Mouse (Mus musculus) spleen, adult 2 months (tissue): ENCODE data around the gene Gpx5. TPM values are rescaled to one million over a fixed set of nuclear protein-coding genes. Genes with fewer than 3 reads are reported as not detected.
"Not testable (repeated sequence)": the region's sequence is repeated elsewhere in the genome, so short reads cannot be mapped to it uniquely, and the experiment has no call there.

Experiments
- DNase-seq, 2 experiments: peaks; one replicate each; pipeline versions ENCODE4 v3.0.0 to v3.0.0-alpha.2; 2012 to 2021; ENCODE audit warnings: low spot score in 2 of 2, low read depth in 1 of 2
- H3K27ac ChIP-seq: fragments of 200-500 bp; 2 replicates; pipeline ENCODE4 v1.5.1; 2012; ENCODE audit warnings: low read length, inconsistent platforms; ENCODE audit not compliant: insufficient read depth
- H3K27me3 ChIP-seq: fragments of 200-500 bp; 2 replicates; pipeline ENCODE4 v1.6.1; 2012; ENCODE audit warnings: mild to moderate bottlenecking, moderate library complexity, low read length, inconsistent platforms; ENCODE audit not compliant: control insufficient read depth, insufficient read depth
- H3K36me3 ChIP-seq: fragments of 200-500 bp; 2 replicates; pipeline ENCODE4 v1.6.1; 2012; ENCODE audit warnings: mild to moderate bottlenecking, low read length, inconsistent platforms; ENCODE audit not compliant: control insufficient read depth, insufficient read depth
- H3K4me1 ChIP-seq: fragments of 200-500 bp; 2 replicates; pipeline ENCODE4 v1.6.1; 2011; ENCODE audit warnings: inconsistent platforms; ENCODE audit not compliant: control insufficient read depth, insufficient read depth, insufficient read length
- H3K4me3 ChIP-seq: fragments of 200-500 bp; 2 replicates; pipeline ENCODE4 v1.5.1; 2011; ENCODE audit warnings: mild to moderate bottlenecking, inconsistent platforms; ENCODE audit not compliant: insufficient read depth, insufficient read length; ENCODE audit errors: extremely low read depth
- CTCF ChIP-seq: fragments of 200-500 bp; IDR thresholded peaks from 2 replicates; pipeline ENCODE4 v1.5.1; 2011; ENCODE audit warnings: mild to moderate bottlenecking, inconsistent platforms; ENCODE audit not compliant: insufficient read depth, insufficient read length, insufficient replicate concordance; ENCODE audit errors: extremely low read depth
- POLR2A ChIP-seq: fragments of 200-500 bp; IDR thresholded peaks from 2 replicates; pipeline ENCODE4 v1.6.1; 2011; ENCODE audit warnings: low read depth, low read length, inconsistent platforms
- WGBS: fragments of 180-500 bp; shearing (Covaris S2); methylation state at CpG from one replicate; pipeline ENCODE4 v1.1.7; 2018; 5-methylcytosine and 5-hydroxymethylcytosine counted together
- polyA plus RNA-seq: library from polyadenylated mRNA; depleted of rRNA; stranded (reverse); fragments of >200 nt; gene quantifications from 2 replicates; pipeline ENCODE4 v1.2.3, GENCODE M21; 2012

Gpx5 gene
- polyA plus RNA-seq, 1 experiment: not detected

GRCm38 (mm10) chr13:21249022-21249421, 43.5 kb downstream of the Gpx5 start:
- no peak overlapping the region for H3K4me3 ChIP-seq
- no peak overlapping the region for H3K27ac ChIP-seq
- no peaks in the 10 kb centered on the region for H3K4me1 ChIP-seq
- H3K27me3 ChIP-seq: no peaks in the 10 kb centered on the region
- TF ChIP-seq CTCF: no peak
- no peak for TF ChIP-seq POLR2A
- no peak for DNase-seq
- 51% methylated on average over 4 of the region's 4 CpGs for WGBS
- H3K36me3 ChIP-seq: no peaks in the 10 kb centered on the region

GRCm38 (mm10) chr13:21246276-21246675, 46.3 kb downstream of the Gpx5 start:
- 0 out of 2 replicates have a peak, but pooled peaks cover 1% of the 10 kb centered on the region for H3K27me3 ChIP-seq
- no peak overlapping the region for H3K4me3 ChIP-seq
- no peak overlapping the region for H3K27ac ChIP-seq
- DNase-seq: no peak
- H3K4me1 ChIP-seq: no peaks in the 10 kb centered on the region; the same call in 1 of the 2 replicates
- TF ChIP-seq CTCF (no peak), POLR2A (no peak)
- H3K36me3 ChIP-seq: no peaks in the 10 kb centered on the region
- WGBS: 80% methylated on average over 2 of the region's 2 CpGs

GRCm38 (mm10) chr13:21244967-21245366, 47.6 kb downstream of the Gpx5 start:
- not testable (repeated sequence) for H3K4me1 ChIP-seq, H3K4me3 ChIP-seq, H3K27ac ChIP-seq, DNase-seq, H3K36me3 ChIP-seq, H3K27me3 ChIP-seq
- WGBS: 63% methylated on average over 1 of the region's 1 CpGs

- TF ChIP-seq CTCF: no peak
- no peak for TF ChIP-seq POLR2A
- Histone ChIP-seq H3K4me1 (no peaks in the 10 kb centered on the region; the same call in 1 of the 2 replicates), H3K4me3 (no peak overlapping the region), H3K36me3 (no peaks in the 10 kb centered on the region), H3K27ac (no peak overlapping the region), H3K27me3 (0 out of 2 replicates have a peak, but pooled peaks cover 1% of the 10 kb centered on the region)
- DNase-seq: no peak
- WGBS: 70% methylated on average over 5 of the region's 5 CpGs
Observed at GRCm38 (mm10) chr13:21244089-21244488, 48.4 kb downstream of the Gpx5 start.

GRCm38 (mm10) chr13:21243196-21243595, 49.3 kb downstream of the Gpx5 start:
- no peaks in the 10 kb centered on the region for H3K36me3 ChIP-seq
- H3K4me3 ChIP-seq: no peak overlapping the region
- no peak for DNase-seq
- no peaks in the 10 kb centered on the region; the same call in 1 of the 2 replicates for H3K4me1 ChIP-seq
- WGBS: 20% methylated on average over 13 of the region's 13 CpGs
- H3K27me3 ChIP-seq: 0 out of 2 replicates have a peak, but pooled peaks cover 1% of the 10 kb centered on the region
- no peak overlapping the region for H3K27ac ChIP-seq
- no peak for TF ChIP-seq POLR2A
- TF ChIP-seq CTCF: no peak

- Histone ChIP-seq H3K36me3 (no peaks in the 10 kb centered on the region), H3K4me1 (no peaks in the 10 kb centered on the region; the same call in 1 of the 2 replicates), H3K27ac (no peak overlapping the region), H3K27me3 (0 out of 2 replicates have a peak, but pooled peaks cover 1% of the 10 kb centered on the region), H3K4me3 (no peak overlapping the region)
- TF ChIP-seq POLR2A (no peak), CTCF (no peak)
- 16% methylated on average over 16 of the region's 16 CpGs for WGBS
- DNase-seq: no peak
Observed at GRCm38 (mm10) chr13:21242408-21243125, 50.0 kb downstream of the Gpx5 start.

GRCm38 (mm10) chr13:21240788-21241187, 51.7 kb downstream of the Gpx5 start:
- Histone ChIP-seq H3K27me3 (0 out of 2 replicates have a peak, but pooled peaks cover 1% of the 10 kb centered on the region), H3K4me3 (no peak overlapping the region), H3K4me1 (no peaks in the 10 kb centered on the region; the same call in 1 of the 2 replicates), H3K36me3 (no peaks in the 10 kb centered on the region), H3K27ac (no peak overlapping the region)
- TF ChIP-seq POLR2A (no peak), CTCF (no peak)
- DNase-seq: no peak
- 61% methylated on average over 7 of the region's 7 CpGs for WGBS
